Mouse (Mus musculus): ENCODE measurements at regions not wholly inside any gene's neighbourhood (a gene's known extent, or its start where the extent isn't known, plus 50 kb on each side); places are given as distances from the start of the nearest gene placed in this dataset.

DNA sequence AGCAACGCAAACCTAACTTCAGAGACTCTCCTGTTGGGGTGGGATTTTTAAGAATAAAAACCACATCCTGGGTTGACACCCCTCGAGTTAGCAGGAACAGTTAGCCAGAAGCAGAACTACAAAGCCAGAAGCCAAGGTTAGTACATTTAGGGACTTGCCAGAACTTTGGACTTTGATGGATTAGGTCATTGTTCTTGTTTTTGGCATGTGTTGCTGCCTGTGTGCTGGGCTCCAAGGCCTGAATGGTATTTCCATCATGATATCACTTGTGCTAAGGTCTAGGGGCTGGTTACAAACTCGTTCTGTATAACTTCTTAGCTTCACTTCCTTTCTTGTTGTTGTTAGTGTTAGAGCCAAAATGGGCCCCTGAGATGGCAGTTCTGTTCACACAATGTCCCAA lies 338.8 kb upstream of the 5930422O12Rik start:
- no peak for DNase-seq (ENCODE audit: low spot score in 2 of 2)

DNA sequence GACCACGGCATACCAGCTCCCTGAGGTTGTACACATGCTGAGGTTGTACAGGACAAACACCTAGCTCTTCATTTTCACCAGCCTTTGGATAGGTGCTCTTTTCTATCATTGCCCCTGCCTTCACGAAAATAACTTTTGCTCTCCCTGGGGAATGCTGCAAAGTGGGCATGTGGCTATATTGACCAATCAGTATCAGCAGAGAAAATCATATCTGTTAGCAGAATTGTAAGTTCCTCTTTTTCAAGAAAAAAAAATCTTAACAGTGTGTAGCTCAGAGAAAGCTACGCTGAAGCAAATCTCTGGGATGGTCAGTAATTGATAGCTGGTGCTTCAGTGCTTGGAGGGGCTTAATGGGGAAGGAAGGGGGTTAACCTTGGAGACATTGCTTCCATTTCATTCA lies 319.6 kb upstream of the 5930422O12Rik start:
- no peak for DNase-seq (ENCODE audit: low spot score in 2 of 2)

DNA sequence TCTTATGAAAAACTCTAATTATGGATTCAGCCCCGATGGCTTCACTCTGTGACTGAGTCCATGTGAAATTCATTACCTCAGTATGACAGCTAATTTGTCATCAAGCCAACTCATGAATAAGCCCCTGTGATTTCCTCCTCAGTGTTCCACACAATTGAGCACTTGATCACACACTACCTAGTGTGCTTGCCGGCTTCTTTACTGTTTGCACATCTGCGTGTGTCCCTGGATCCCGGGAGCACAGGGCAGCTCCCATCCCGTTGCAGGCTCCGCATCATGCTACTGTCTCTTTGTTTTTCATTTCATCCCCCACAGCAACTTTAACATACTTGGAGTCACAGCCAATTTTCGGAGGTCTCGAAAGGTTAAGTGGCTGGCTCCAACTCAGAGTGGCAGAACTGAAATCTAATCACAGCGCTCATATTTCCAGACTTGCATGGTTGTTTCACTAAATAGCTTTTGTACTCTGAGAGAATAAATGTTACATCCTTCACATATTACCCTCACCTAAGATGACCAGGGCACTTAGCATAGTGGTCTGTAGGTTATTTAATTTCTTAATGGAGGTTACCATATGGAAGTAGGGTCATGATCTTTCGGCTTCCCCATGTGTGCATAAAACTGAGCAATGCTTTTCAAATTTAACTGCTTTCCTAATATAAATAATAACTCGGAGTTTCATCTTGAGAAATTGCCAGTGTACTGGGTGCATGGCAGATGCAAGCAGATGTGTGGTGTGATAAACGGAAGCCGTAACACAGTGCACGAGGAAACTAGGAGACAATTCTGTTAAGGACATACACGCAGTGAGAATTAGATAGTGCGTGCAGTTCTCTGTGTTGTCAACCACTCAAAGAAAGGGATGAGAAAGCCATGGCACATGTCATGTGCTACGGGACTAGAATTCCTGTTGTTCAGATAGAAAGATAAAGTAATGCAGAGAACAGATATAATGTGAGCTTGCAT lies 313.0 kb upstream of the 5930422O12Rik start:
- no peak for DNase-seq (ENCODE audit: low spot score in 2 of 2)

DNA sequence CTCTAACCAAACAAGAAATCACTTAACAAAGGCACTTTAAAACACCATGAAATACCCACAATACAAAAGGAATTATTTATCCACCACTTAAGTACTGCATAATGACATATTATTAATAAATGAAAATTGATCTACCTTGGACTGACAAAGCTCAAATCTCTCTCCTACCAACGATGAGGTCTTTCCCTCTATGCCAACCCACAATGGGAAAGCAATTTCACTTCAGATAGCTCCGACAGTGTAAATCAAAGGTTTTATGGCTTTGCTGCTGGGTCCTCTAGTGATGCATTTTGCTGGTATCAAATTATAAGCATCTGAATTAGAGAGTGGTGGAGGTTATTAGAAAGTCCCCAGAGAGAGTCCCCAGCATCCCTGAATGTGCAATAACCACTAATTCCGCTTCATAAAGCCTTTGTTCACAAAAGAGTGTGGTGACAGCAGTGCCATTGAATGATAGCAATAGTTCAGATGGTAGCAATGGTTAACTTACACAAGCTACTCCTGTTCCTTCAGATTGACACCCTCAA lies 305.4 kb upstream of the 5930422O12Rik start:
- no peak for DNase-seq (ENCODE audit: low spot score in 2 of 2)

DNA sequence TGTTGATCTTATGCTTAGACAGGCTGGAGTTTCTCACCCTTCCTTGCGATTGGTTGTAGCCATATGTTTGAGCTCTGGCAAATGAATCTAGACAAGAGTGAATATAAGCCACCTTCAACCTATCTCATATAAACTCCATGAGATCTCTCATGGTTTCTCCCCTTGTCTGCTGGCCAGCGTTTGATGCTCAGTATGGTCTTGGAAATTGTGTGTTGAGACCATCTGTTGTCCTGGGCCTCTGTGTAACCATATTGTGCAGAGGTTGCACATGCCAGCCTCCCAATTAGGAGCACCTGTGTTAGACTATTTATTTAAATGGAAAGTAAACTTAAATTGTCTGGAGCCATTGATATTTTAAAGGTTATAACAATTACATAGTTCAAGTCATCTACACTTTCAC lies 301.5 kb upstream of the 5930422O12Rik start:
- DNase-seq (ENCODE audit: low spot score in 2 of 2), result no peak

DNA sequence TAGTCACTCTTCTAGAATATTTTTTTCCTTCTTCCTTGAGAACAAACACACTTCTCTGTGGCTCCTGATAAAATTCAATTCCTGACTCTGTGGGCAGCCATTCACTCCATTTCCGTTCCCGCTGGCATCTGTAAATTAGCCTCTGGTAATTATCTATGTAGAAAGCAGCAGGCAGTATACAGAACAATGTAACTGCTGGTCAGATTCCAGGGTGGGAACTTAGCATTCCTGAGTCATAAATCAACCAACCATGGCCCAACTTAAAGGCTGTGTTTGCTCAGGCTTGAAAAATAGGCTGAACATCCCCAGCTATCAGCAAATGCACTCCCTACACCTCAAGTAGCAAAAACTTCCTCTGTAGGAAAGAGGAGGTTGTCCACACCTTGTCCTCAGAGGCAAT lies 289.6 kb upstream of the 5930422O12Rik start:
- DNase-seq (ENCODE audit: low spot score in 2 of 2), result no peak

DNA sequence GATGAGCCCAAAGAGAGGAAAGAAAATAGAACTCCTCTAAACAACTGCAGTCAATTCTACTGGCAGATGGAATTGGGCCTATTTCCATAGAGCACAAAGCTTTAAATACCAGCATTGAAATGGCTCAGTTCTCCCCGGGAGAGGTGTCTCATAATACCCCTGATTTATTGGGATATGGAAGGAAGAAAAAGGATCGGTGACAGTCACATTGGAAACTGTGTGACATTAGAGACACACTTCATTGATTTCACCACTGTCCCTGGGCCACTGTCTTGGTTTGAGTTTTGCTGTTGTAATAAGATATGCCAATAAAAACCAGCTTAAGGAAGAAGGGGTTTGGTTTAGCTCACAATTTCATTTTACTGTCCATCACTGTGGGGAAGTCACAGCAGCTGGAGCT lies 288.7 kb upstream of the 5930422O12Rik start:
- no peak for DNase-seq (ENCODE audit: low spot score in 2 of 2)

DNA sequence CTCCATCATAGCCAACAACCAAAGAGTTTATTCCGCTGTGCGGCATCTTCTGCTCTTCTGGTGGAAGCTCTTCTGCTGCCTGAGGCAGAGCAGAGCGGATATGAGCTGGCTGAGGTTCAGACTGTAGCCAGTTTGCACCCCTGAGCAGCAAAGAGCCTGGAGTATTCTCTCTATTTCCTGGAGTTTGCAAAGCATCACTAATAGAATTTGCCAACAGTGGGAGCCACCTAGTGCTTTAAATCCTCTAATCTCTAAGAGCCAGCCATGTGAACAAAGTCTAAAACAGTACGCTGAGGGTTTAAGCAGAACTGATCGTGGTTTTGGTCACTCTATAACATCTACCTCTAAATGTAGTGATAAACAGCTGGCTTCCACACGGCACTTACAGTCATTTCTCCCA lies 250.9 kb upstream of the 5930422O12Rik start:
- DNase-seq (ENCODE audit: low spot score in 2 of 2), result no peak

DNA sequence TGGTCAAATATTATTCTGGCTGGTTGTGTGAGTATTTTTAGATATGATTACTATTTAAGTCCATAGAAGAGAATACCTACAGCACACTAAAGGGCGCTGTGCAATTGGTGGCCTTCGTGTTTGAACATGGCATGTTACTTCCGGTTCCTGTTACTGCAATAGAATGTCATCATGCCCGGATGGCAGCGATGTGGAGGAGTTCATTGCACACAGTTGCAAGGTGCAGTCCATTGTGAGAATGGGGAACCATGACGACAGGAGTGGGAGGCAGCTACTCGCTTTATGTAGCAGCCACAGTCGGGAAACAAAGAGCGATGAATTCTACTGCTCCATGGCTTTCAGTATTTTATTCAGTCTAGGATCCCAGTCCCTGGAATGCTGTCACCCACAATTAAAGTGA lies 245.5 kb upstream of the 5930422O12Rik start:
- no peak for DNase-seq (ENCODE audit: low spot score in 2 of 2)

Data from layer of hippocampus, postnatal 10 days (tissue).